Mouse (Mus musculus) lung, postnatal 0 days (tissue): ENCODE data around the gene Dock3. TPM values are rescaled to one million over a fixed set of nuclear protein-coding genes. Genes with fewer than 3 reads are reported as not detected.
A peak's percentile ranks its signal among the peaks of the same experiment; 100 is the strongest.
"Not testable (repeated sequence)": the region's sequence is repeated elsewhere in the genome, so short reads cannot be mapped to it uniquely, and the experiment has no call there.

Source experiments
- ATAC-seq: fragments of 200-750 bp; cut with Nextera tagmentation; 2 replicates; pipeline ENCODE4 v1.8.0; 2017; ENCODE audit warnings: moderate library complexity
- DNase-seq: peaks from one replicate; pipeline ENCODE4 v3.0.0-alpha.2; 2016; ENCODE audit warnings: low spot score
- H3K27ac ChIP-seq: fragments of 300-500 bp; sonication (generic); 2 replicates; pipeline ENCODE4 v1.5.1; 2014; ENCODE audit warnings: antibody characterized with exemption, mild to moderate bottlenecking, low read length, mixed read lengths
- H3K27me3 ChIP-seq: fragments of 300-500 bp; sonication (generic); replicated peaks from 2 replicates; pipeline ENCODE4 v1.6.1; 2014; ENCODE audit warnings: low read length, mixed read lengths; ENCODE audit not compliant: insufficient read depth
- H3K36me3 ChIP-seq: fragments of 300-500 bp; sonication (generic); 2 replicates; pipeline ENCODE4 v1.6.1; 2014; ENCODE audit warnings: low read length, mixed read lengths; ENCODE audit not compliant: insufficient read depth
- H3K4me1 ChIP-seq: fragments of 300-500 bp; sonication (generic); 2 replicates; pipeline ENCODE4 v1.6.1; 2014; ENCODE audit warnings: antibody characterized with exemption, low read depth, low read length, mixed read lengths; ENCODE audit not compliant: insufficient read depth
- H3K4me2 ChIP-seq: fragments of 300-500 bp; sonication (generic); replicated peaks from 2 replicates; pipeline ENCODE4 v1.6.1; 2014; ENCODE audit warnings: low read depth, mild to moderate bottlenecking, low read length, moderate library complexity, mixed read lengths
- H3K4me3 ChIP-seq: fragments of 300-500 bp; sonication (generic); 2 replicates; pipeline ENCODE4 v1.5.1; 2014; ENCODE audit warnings: low read depth, low read length
- H3K9ac ChIP-seq: fragments of 300-500 bp; sonication (generic); replicated peaks from 2 replicates; pipeline ENCODE4 v1.6.1; 2014; ENCODE audit warnings: low read depth, mild to moderate bottlenecking
- H3K9me3 ChIP-seq: fragments of 300-500 bp; sonication (generic); 2 replicates; pipeline ENCODE4 v1.6.1; 2016; ENCODE audit warnings: low read length, mixed read lengths
- CTCF ChIP-seq: IDR thresholded peaks from 2 replicates; pipeline ENCODE4 v1.5.1; 2016; ENCODE audit warnings: antibody characterized with exemption, mild to moderate bottlenecking
- EP300 ChIP-seq: IDR thresholded peaks from 2 replicates; pipeline ENCODE4 v1.6.1; 2016; ENCODE audit warnings: antibody characterized with exemption, mild to moderate bottlenecking, control low read depth
- WGBS: fragments of 180-500 bp; shearing (Covaris S2); extraction: QIAGEN DNeasy Blood & Tissue Kit; methylation state at CpG from one replicate; pipeline ENCODE4 v1.1.7; 2014; 5-methylcytosine and 5-hydroxymethylcytosine counted together
- polyA plus RNA-seq: library from polyadenylated mRNA; unstranded; fragments of >200 nt; fragmentation: Nextera tagmentation; extraction: Ambion mirVana; gene quantifications from 2 replicates; pipeline ENCODE4 v1.2.1, GENCODE M21; 2015

Gene Dock3
- polyA plus RNA-seq, 1 experiment from 2014 or later: 0.08 TPM

DNA sequence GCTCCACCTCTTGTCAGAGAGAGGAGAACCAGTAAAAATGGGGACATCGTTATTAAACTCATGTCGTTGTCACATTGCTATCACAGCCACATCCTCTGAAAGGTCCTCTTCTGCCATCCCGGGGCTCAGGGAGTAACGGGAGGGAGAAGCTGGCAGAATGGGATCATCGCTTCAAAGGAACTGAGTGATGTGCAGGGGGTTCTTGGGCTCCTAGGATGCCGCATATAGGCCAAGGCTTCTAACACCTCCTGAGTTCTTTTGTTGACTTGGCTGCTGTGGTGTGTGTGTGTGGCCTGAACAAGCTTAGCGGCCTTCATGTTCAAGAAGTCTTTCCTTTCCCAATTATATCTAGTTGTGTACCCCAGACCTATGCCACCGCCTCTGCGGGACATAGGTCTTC lies 431 bp upstream of the Dock3 start:
- H3K27ac ChIP-seq: no peak overlapping the region
- 21% methylated on average over 9 of the region's 9 CpGs for WGBS
- peak overlapping the region; percentile 43 for H3K4me3 ChIP-seq
- no peaks in the 10 kb centered on the region for H3K36me3 ChIP-seq
- peaks cover 4% of the 10 kb centered on the region for H3K4me1 ChIP-seq
- H3K27me3 ChIP-seq: peaks cover 80% of the 10 kb centered on the region
- DNase-seq: peak; percentile 8
- no peak for ATAC-seq
- no peaks in the 10 kb centered on the region for H3K9me3 ChIP-seq
- peak overlapping the region; percentile 85 for H3K4me2 ChIP-seq
- no peak overlapping the region for H3K9ac ChIP-seq
- TF ChIP-seq CTCF (no peak), EP300 (no peak)

DNA sequence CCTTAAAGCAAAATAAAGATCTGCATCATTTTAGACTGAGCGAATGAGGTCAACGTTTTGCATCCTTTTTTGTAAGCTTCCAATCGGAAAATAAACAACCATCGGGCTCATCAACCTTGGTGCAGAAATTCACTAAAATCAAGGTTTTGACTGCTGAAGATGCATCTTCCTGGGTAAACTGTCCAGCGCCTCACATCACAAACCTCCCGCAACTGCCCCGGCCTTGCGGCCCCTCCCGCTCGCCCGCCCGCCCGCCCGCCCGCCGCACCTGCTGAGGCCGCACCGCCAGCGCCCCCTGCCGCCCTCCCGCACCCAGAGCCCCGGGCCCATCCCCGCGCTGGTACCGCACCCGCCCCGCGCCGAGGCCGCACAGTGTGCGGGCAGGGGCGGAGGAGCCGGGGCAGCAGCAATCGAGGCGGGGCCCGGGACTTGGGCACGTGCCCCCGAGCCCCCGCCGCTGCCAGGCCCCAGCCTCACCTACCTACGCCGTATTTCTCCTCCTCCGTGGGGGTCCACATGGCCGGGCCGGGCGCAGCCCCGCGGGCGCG lies 644 bp downstream of the Dock3 start:
- no peaks in the 10 kb centered on the region for H3K9me3 ChIP-seq
- H3K4me2 ChIP-seq: peak overlapping the region; percentile 85
- H3K27me3 ChIP-seq: peaks cover 69% of the 10 kb centered on the region
- H3K36me3 ChIP-seq: no peaks in the 10 kb centered on the region
- H3K4me1 ChIP-seq: peaks cover 4% of the 10 kb centered on the region
- peak overlapping the region; percentile 43 for H3K4me3 ChIP-seq
- TF ChIP-seq CTCF (no peak), EP300 (no peak)
- H3K9ac ChIP-seq: no peak overlapping the region
- WGBS: 7% methylated on average over 34 of the region's 50 CpGs
- DNase-seq (no peak), ATAC-seq (peak; percentile 25; the same call in 1 of the 2 replicates)
- no peak overlapping the region for H3K27ac ChIP-seq

DNA sequence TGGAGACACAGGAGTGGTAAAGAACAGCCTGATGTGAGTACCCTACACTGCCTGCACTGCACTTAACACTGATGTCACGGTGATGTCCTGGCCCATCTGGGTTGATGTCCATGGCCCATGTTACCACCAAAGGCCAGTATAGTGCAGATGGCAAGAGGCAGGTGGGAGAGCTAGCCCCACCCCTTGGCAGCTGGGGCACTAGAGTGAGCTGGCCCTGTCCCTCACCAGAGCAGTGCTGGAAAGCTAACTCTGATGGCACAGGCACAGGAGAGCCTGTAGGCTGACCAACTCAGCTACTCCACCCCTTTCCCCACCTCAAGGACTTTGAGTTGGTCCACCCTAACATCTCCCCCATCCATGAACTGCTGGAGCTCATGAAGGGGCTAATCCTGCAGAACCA lies 7.1 kb downstream of the Dock3 start:
- no peak overlapping the region for H3K4me3 ChIP-seq
- no peaks in the 10 kb centered on the region for H3K36me3 ChIP-seq
- peaks cover 19% of the 10 kb centered on the region for H3K27me3 ChIP-seq
- H3K9me3 ChIP-seq: no peaks in the 10 kb centered on the region
- 78% methylated on average over 1 of the region's 1 CpGs for WGBS
- TF ChIP-seq EP300 (no peak), CTCF (no peak)
- no peak overlapping the region for H3K27ac ChIP-seq
- no peaks in the 10 kb centered on the region for H3K4me1 ChIP-seq
- DNase-seq (no peak), ATAC-seq (no peak)
- H3K9ac ChIP-seq: no peak overlapping the region
- no peak overlapping the region for H3K4me2 ChIP-seq

DNA sequence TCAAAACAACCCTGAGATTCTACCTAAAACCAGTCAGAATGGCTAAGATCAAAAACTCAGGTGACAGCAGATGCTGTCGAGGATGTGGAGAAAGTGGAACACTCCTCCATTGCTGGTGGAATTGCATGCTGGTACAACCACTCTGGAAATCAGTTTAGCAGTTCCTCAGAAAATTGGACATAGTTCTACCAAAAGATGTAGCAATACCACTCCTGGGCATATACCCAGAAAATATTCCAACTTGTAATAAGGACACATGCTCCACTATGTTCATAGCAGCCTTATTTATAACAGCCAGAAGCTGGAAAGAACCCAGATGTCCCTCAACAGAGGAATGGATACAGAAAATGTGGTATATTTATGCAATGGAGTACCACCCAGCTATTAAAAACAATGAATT lies 56.9 kb downstream of the Dock3 start:
- not testable (repeated sequence) for H3K9ac ChIP-seq, DNase-seq, H3K9me3 ChIP-seq, H3K4me1 ChIP-seq, H3K27ac ChIP-seq, H3K4me2 ChIP-seq, H3K36me3 ChIP-seq, H3K27me3 ChIP-seq, ATAC-seq, H3K4me3 ChIP-seq
- 81% methylated on average over 1 of the region's 1 CpGs for WGBS

DNA sequence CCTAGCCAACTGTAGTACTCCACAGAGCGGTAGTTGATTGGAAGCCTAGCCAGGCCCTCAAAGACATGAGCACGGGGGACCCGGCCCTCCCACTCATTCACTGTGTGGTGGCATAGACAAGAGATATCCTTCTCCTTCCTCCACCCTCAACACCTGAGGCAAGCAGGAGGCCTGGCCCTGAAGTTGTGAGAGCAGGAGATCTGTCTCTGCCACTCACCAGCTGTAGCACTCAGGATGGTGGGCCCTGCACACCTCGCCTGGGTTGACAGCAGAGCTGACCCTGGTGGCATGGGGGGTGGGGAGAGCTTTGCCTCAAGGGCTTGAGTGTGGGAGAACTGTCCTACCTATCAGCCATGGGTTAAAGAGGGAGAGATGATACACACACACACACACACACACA lies 65.9 kb downstream of the Dock3 start:
- Histone ChIP-seq H3K27ac (no peak overlapping the region), H3K36me3 (no peaks in the 10 kb centered on the region), H3K27me3 (no peaks in the 10 kb centered on the region), H3K9me3 (no peaks in the 10 kb centered on the region), H3K9ac (no peak overlapping the region), H3K4me3 (no peak overlapping the region), H3K4me1 (no peaks in the 10 kb centered on the region), H3K4me2 (no peak overlapping the region)
- 72% methylated on average over 4 of the region's 4 CpGs for WGBS
- ATAC-seq: no peak
- no peak for DNase-seq
- TF ChIP-seq CTCF (no peak), EP300 (no peak)

DNA sequence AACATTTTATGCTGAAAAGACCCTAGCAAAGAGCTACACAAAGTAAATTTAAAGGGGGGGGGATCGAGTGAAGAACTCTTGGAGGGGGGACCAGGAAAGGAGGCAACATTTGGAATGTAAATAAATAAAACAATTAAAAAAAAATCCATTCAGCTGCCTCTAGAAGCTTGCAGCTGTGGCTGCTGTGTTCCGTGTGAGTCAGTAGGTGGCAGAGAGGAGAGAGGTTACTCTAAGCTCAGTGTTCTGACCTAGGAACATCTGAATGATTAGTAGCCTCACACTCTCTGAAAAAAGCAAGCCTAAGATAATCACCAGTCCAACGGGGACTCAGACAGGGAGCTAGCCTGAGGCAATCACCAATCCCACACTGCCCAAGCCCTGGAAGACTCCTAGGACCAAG lies 66.9 kb downstream of the Dock3 start:
- WGBS: 8% methylated on average over 3 of the region's 3 CpGs
- no peak overlapping the region for H3K4me3 ChIP-seq
- no peak overlapping the region for H3K9ac ChIP-seq
- no peak overlapping the region for H3K27ac ChIP-seq
- H3K27me3 ChIP-seq: no peaks in the 10 kb centered on the region
- H3K4me1 ChIP-seq: no peaks in the 10 kb centered on the region
- DNase-seq (peak; percentile 17), ATAC-seq (no peak)
- TF ChIP-seq EP300 (no peak), CTCF (peak; percentile 44; the same call in 1 of the 2 replicates)
- H3K9me3 ChIP-seq: no peaks in the 10 kb centered on the region
- no peak overlapping the region for H3K4me2 ChIP-seq
- no peaks in the 10 kb centered on the region for H3K36me3 ChIP-seq

DNA sequence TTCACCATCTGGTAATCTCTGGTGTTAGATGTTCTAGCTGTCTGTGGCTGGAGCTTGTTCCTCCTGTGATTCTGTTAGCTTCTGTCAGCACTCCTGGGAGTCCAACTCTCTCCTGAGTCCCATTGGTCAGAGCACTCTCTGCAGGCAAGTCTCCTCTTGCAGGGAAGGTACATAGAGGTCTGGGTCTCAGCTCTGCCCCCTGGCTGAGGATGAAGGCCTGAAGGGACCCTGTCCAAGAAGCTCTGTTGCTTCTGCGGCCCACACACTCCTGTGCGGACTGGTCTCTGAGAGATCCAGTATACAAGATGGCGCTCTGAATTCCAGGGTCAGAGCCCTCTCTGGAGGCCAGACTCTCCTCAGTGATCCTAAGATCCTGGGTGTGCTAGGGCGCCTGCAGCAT lies 75.3 kb downstream of the Dock3 start:
- H3K27me3 ChIP-seq, H3K27ac ChIP-seq, H3K9me3 ChIP-seq, H3K4me3 ChIP-seq, H3K4me2 ChIP-seq, DNase-seq, H3K4me1 ChIP-seq, H3K9ac ChIP-seq, H3K36me3 ChIP-seq, ATAC-seq: not testable (repeated sequence)
- 73% methylated on average over 4 of the region's 4 CpGs for WGBS
